Mouse (Mus musculus) macrophage (primary cell): ENCODE results near the gene Arvcf. TPM values are rescaled to one million over a fixed set of nuclear protein-coding genes. Genes with fewer than 3 reads are reported as not detected.

Experiments
- H3K27ac ChIP-seq: fragments of 350-480 bp; formaldehyde crosslinking; 2 replicates; pipeline ENCODE4 v1.9.0; 2021
- H3K36me3 ChIP-seq: fragments of 350-480 bp; formaldehyde crosslinking; 2 replicates; pipeline ENCODE4 v1.9.0; 2021; ENCODE audit errors: inconsistent target
- H3K4me3 ChIP-seq: fragments of 350-480 bp; formaldehyde crosslinking; 2 replicates; pipeline ENCODE4 v1.9.0; 2021; ENCODE audit errors: inconsistent target
- H3K79me2 ChIP-seq: fragments of 350-480 bp; formaldehyde crosslinking; 2 replicates; pipeline ENCODE4 v1.9.0; 2021; ENCODE audit errors: inconsistent target
- WGBS: methylation state at CpG from one replicate; pipeline ENCODE4 v1.1.7; 2026; ENCODE audit warnings: inconsistent platforms; ENCODE audit not compliant: missing documents; 5-methylcytosine and 5-hydroxymethylcytosine counted together
- polyA plus RNA-seq: library from polyadenylated mRNA; stranded (reverse); fragments of 250-400 nt; gene quantifications from 3 replicates; pipeline ENCODE4 v1.2.4, GENCODE M21; 2018; ENCODE audit warnings: inconsistent platforms

The Arvcf gene
- polyA plus RNA-seq, 1 experiment from 2014 or later, result 0.89 TPM

GRCm38 (mm10) chr16:18433341-18433920 is 85.4 kb downstream of the Arvcf start:
- no peaks in the 10 kb centered on the region; the same call in 1 of the 2 replicates for H3K79me2 ChIP-seq
- H3K4me3 ChIP-seq, result no peak overlapping the region
- no peak overlapping the region for H3K27ac ChIP-seq
- H3K36me3 ChIP-seq, result peaks cover 18% of the 10 kb centered on the region
- WGBS, result 96% methylated on average over 5 of the region's 5 CpGs

DNA sequence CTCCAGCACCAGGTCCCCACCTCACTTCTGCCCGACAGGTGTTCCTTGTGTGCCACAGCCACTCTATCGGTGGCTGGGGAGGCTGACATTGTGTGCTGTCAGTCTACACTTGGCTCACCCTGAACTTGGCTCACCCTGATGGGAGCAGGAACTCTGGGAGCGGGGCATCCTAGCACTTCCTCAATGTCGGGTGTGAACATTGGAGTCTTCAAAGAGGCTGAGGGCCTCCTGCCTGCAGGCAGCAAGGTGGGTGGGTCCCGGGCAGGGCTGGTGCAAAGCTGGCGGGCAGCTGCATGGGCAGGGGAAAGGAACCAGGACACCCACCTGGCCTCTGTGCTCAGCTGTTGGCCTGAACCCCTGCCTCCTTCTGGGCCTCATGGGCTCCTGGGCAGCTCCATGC is 88.1 kb downstream of the Arvcf start:
- Histone ChIP-seq H3K79me2 (no peaks in the 10 kb centered on the region), H3K4me3 (no peak overlapping the region), H3K36me3 (peaks cover 29% of the 10 kb centered on the region), H3K27ac (no peak overlapping the region)
- 93% methylated on average over 6 of the region's 6 CpGs for WGBS

DNA sequence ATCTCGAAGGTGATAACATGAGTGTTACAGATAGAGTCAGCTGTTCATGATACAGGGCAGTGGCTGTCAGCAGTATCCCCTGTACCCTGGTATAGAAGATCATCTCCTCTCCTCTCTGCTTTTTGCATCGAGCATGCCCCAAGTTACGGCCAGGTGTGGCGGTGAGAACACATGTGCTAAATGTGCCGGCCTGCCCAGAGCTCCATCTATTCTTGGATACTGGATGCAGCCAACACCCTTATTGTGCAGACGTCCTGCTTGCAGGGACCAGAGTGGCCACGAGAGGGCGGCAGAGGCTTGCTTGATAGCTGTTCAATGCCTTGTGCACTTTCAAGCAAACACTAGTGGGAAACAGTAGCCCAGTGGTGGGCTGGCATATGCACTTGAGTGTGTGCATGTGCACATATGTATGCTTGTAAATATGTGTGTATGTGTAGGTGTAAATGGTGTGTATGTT is 95.4 kb downstream of the Arvcf start:
- no peak overlapping the region for H3K4me3 ChIP-seq
- no peaks in the 10 kb centered on the region for H3K79me2 ChIP-seq
- WGBS, result 28% methylated on average over 8 of the region's 8 CpGs
- H3K36me3 ChIP-seq, result peaks cover 44% of the 10 kb centered on the region
- no peak overlapping the region for H3K27ac ChIP-seq

- H3K27ac ChIP-seq, result no peak overlapping the region
- no peak overlapping the region for H3K4me3 ChIP-seq
- peaks cover 32% of the 10 kb centered on the region; the same call in 1 of the 2 replicates for H3K36me3 ChIP-seq
- H3K79me2 ChIP-seq, result no peaks in the 10 kb centered on the region
Observed at GRCm38 (mm10) chr16:18447243-18447642, 99.3 kb downstream of the Arvcf start.

GRCm38 (mm10) chr16:18448104-18448503 is 100.1 kb downstream of the Arvcf start:
- Histone ChIP-seq H3K36me3 (peaks cover 25% of the 10 kb centered on the region; the same call in 1 of the 2 replicates), H3K27ac (no peak overlapping the region), H3K79me2 (no peaks in the 10 kb centered on the region), H3K4me3 (no peak overlapping the region)
- WGBS, result 89% methylated on average over 6 of the region's 6 CpGs

- Histone ChIP-seq H3K27ac (no peak overlapping the region), H3K36me3 (peaks cover 24% of the 10 kb centered on the region; the same call in 1 of the 2 replicates), H3K79me2 (no peaks in the 10 kb centered on the region), H3K4me3 (no peak overlapping the region)
- WGBS, result 97% methylated on average over 4 of the region's 4 CpGs
Observed at GRCm38 (mm10) chr16:18449005-18449404, 101.0 kb downstream of the Arvcf start.

DNA sequence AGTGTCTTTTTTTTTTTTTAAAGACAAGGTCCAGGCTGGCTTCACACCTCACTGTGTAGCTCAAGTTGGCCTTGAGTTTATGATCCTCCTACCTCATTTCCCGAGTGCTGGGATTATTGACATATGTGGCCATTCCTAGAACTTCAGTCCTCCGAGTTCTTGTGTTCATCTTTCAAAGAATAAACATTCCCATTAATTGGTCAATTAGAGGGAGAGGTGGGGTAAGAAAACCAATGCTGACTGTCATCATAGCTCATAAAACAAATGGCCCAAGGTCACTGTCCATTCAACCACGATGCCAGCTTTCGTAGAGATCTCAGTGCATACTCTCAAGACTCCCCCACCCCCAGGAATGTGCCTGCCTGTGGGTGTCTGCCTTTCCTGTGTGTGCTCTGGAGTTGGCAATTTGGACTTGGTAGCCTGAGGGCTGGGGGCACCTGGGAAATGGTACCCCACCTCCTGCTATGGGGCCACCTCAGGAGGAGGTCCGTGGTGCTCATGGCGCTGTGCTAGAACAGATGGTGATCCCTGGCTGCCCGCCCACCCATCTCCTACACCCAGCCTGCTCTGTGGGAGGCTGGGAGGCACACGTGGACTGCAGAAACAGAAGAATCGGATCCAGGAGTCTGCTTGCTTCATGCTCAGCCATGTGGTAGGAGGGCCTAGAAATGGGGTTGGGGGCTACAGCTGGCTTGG is 103.7 kb downstream of the Arvcf start:
- no peak overlapping the region for H3K27ac ChIP-seq
- peaks cover 31% of the 10 kb centered on the region; the same call in 1 of the 2 replicates for H3K36me3 ChIP-seq
- no peak overlapping the region for H3K4me3 ChIP-seq
- 91% methylated on average over 9 of the region's 9 CpGs for WGBS
- no peaks in the 10 kb centered on the region for H3K79me2 ChIP-seq

- Histone ChIP-seq H3K79me2 (no peaks in the 10 kb centered on the region), H3K36me3 (peaks cover 39% of the 10 kb centered on the region), H3K27ac (no peak overlapping the region), H3K4me3 (no peak overlapping the region)
- 93% methylated on average over 8 of the region's 8 CpGs for WGBS
Observed at GRCm38 (mm10) chr16:18452361-18452862, 104.4 kb downstream of the Arvcf start.

- WGBS, result 90% methylated on average over 5 of the region's 5 CpGs
- Histone ChIP-seq H3K27ac (no peak overlapping the region), H3K4me3 (no peak overlapping the region), H3K79me2 (no peaks in the 10 kb centered on the region), H3K36me3 (peaks cover 49% of the 10 kb centered on the region)
Observed at GRCm38 (mm10) chr16:18453846-18454245, 105.9 kb downstream of the Arvcf start.

DNA sequence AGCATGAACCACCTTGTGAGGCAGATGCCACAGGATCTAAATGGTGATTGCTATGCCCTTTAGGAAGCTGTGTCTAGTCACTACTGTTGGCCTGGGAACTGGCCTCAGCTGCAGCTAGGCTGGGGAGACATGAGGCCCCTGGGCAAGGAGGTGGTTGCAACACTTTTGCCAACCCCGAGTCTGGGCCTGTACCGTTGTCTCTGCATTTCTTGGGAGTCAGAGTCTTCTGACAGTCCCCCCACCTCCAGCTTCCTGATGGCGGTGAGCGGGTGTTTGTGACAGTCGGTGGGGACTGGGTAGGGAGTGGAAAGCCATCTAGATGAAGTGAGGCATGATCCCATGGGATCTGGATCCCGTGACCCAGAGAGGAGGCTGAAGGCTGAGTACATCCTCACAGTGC is 107.4 kb downstream of the Arvcf start:
- Histone ChIP-seq H3K4me3 (no peak overlapping the region), H3K36me3 (peaks cover 53% of the 10 kb centered on the region), H3K79me2 (no peaks in the 10 kb centered on the region), H3K27ac (no peak overlapping the region)
- 64% methylated on average over 5 of the region's 6 CpGs for WGBS

Other genes starting within 250 kb of the Arvcf start
- not detected in 3 replicates for gene Rtn4r, start 220.5 kb upstream of the Arvcf start, polyA plus RNA-seq
- gene Ccdc188, start 130.3 kb upstream of the Arvcf start, polyA plus RNA-seq, result not detected in 3 replicates
- 6.7 to 9.5 TPM (median 8.9 TPM) in 3 replicates for gene Zdhhc8, start 113.0 kb upstream of the Arvcf start, polyA plus RNA-seq
- 38.8 to 85.1 TPM (median 48.0 TPM) in 3 replicates for gene Trmt2a, start 99.5 kb upstream of the Arvcf start, polyA plus RNA-seq
- gene Ranbp1, start 99.5 kb upstream of the Arvcf start, polyA plus RNA-seq, result 67.3 to 311 TPM (median 228 TPM) in 3 replicates
- not detected in 3 replicates for gene Gm49776, start 89.9 kb upstream of the Arvcf start, polyA plus RNA-seq
- 11.3 to 17.8 TPM (median 12.9 TPM) in 3 replicates for gene Dgcr8, start 58.9 kb upstream of the Arvcf start, polyA plus RNA-seq
- gene Tango2, start 79 bp upstream of the Arvcf start, polyA plus RNA-seq, result 16.5 to 31.4 TPM (median 21.0 TPM) in 3 replicates
- 10.3 to 16.8 TPM (median 14.7 TPM) in 3 replicates for gene Txnrd2, start 78.2 kb downstream of the Arvcf start, polyA plus RNA-seq
- 118 to 154 TPM (median 126 TPM) in 3 replicates for gene Comt, start 78.7 kb downstream of the Arvcf start, polyA plus RNA-seq
- gene Gnb1l, start 150.5 kb downstream of the Arvcf start, polyA plus RNA-seq, result 0.89 to 4.1 TPM (median 1.3 TPM) in 3 replicates
- gene Rtl10, start 150.7 kb downstream of the Arvcf start, polyA plus RNA-seq, result 1.5 TPM in 1 of 3 replicates, not detected in the others
- gene Tbx1, start 242.5 kb downstream of the Arvcf start, polyA plus RNA-seq, result not detected in 3 replicates